Mouse (Mus musculus) right cerebral cortex, adult 2 months (tissue): ENCODE measurements around the gene Naa20.

Experiments used
- DNase-seq, 2 experiments: peaks; one replicate each; pipeline ENCODE4 v3.0.0; 2021 to 2022; ENCODE audit warnings: low spot score in 2 of 2

Naa20 gene

DNA sequence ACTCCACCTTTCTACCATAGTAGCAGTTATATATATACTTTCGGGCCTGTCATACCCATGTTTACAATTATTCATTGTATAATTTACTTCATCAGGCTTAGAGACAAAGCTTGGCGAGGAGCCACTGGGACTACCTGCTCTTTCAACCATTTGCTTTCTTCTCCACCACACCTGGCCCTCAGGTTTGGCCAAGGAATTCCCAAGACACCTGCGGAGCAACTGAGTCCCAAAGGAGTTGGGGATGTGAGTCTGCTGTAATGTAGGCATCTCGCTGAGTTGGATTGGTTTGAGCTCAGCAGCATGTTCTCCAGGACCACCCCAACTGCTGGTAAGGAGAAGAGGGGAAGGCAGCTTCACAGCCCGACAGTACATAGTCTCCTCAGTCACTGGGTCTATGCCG lies at the start of gene Naa20:
Gene Naa20, plus strand, starts transcription at position 239 of the 400 bp plus-strand sequence.
- DNase-seq: no peak

DNA sequence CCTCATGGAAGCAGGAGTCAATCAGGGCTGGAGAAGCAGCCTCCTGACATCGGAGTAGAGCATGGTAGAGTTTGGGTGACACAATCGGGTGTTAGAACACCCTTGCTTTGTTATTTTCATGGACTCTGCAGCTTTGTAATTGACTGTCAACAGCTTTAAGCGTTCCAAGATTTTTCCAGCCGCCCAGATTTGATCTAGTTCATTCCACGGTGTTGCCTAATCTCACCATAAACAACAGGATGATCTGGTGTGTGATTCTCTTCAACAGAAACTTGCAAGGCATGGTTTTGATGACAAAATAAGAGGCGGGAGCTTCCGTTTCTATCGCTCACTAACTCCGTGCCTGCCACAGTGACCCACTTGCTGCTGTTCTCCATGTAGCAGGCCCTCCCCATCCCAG lies 46.1 kb upstream of the Naa20 start:
- DNase-seq: no peak

GRCm38 (mm10) chr2:145857864-145858263 lies 44.0 kb upstream of the Naa20 start:
- DNase-seq: no peak

- peak; percentile 30 to 47 for DNase-seq
Observed at GRCm38 (mm10) chr2:145859442-145859931, 42.4 kb upstream of the Naa20 start.

DNA sequence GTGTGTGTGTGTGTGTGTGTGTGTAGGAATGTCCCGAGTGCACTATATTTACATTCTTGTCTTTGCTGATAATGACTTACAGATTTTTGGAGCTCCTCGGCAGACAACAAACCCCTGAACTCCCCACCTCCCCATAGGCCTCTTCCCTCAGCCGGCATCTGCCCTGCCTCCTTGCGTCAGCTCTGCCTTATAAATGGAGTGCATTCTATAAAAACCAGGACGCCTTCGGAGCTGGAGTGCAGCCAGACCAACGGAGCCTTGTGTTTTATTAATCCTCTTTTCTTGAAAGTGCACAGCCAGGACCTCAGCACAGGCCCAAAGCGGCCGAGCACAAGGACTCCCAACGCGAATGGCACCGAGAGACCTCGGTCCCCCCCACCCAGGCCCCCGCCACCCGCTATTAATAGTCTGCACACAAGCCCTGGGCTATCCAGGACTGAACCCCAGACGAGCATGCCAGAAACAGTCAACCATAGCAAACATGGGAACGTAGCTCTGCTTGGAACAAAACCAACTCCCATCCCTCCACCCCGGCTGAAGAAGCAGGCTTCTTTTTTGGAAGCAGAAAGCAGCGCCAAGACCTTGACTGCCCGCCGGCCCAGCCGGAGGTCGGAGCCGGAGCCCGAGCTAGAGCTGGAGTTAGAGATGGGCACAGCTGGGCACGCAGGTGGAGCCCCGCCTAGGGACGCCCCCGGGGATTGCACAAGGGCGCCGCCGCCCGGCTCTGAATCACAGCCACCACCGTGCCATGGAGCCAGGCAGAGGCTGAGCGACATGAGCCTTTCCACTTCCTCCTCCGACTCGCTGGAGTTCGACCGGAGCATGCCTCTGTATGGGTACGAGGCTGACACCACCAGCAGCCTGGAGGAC lies 41.7 kb upstream of the Naa20 start:
- DNase-seq: peak; percentile 92 to 94

- peak in 1 of 2 experiments; percentile 12 for DNase-seq
Observed at GRCm38 (mm10) chr2:145861193-145862123, 40.4 kb upstream of the Naa20 start.

- no peak for DNase-seq
Observed at GRCm38 (mm10) chr2:145862206-145862817, 39.6 kb upstream of the Naa20 start.

GRCm38 (mm10) chr2:145865344-145865743 lies 36.6 kb upstream of the Naa20 start:
- no peak for DNase-seq

DNA sequence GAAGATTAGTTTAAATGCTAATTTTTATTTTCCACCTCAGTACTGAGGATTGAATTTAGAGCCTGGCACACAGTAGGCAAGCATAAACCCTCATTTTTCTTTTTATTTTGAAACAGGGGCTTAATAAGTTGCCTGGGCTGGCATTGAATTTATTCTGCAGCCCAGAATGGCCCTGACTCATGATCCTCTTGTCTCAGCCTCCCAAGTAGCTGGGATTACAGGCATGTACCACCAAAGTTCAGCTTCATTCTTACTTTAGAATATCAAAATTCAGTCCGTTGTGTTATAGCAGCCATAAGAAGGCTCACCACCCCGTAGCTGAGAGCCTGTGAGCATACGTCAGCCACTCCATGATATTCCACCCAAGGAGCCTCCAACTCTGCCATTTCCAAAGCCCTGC lies 35.7 kb upstream of the Naa20 start:
- DNase-seq: no peak

DNA sequence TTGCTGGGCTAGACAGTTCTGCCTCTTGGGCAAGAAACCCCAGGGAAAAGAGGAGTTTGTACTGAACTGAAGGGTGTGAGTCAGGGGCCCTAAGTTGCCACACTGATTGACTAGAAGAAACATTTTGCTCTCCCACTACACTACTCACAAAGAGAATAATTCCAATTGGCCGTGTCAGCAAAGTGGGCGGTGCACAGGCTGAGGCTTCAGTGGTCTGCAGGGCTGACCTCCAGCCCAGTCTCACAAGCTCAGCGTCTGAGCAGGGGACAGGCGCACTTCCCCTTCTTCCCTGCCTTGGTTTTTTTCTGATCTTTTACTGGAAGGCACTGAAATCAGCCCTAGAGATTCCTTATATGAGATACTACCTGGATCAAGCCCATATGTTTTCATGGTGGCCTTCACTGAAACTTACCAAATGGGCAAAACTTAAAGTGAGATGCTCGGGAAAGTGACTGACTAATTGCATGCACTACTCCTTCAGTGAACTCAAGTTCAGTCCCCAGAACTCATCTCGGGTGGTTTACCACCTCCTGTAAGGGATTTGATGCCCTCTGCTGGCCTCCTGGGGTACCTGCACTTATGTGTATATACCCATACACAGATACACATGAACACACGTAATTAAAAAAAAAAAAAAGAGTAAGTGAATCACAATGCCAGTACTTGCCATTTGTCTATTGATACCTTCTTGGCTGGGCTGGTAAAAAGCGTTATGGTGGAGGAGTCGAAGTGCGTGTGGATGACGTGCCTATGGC lies 35.0 kb upstream of the Naa20 start:
- no peak for DNase-seq

DNA sequence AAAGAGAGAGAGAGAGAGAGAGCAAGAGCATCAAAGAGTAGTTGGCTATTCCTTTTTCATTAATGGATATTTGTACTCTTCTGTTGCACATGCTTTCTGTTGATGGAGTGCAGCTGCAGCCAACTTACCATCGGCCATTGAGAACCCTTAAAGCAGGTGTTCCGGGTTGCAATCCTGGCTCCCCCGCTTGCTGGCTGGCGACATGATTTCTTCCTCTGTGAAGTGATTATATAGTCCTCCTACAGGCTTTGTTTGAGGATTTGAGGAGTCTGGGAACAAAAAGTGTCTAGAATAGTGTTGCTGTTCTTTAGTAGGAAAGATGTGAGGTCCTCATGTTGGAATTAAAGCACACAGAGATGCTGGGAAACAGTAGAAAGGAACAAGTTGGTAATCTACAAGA lies 30.6 kb upstream of the Naa20 start:
- no peak for DNase-seq

DNA sequence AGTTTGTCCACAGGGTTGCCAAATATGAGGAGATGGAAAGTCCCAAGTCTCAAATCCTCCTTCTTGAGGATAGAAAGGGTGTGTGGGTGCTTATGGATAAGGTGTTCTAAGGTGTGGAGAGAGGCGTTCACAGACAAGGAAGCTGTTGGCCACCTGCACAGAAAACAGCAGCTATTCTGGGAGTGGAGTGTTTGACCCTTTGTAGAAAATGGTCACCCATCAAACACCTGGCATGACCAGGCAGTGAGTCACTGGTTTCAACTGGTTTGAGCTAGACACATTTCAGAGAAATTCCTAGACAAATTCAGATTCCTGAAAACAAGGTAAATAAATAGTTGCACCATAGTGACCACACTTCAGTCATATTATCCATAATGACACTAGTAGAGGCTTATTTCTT lies 29.8 kb upstream of the Naa20 start:
- no peak for DNase-seq

GRCm38 (mm10) chr2:145873953-145874352 lies 27.9 kb upstream of the Naa20 start:
- DNase-seq: no peak

- no peak for DNase-seq
Observed at GRCm38 (mm10) chr2:145874879-145875482, 26.9 kb upstream of the Naa20 start.

- no peak for DNase-seq
Observed at GRCm38 (mm10) chr2:145877191-145877590, 24.7 kb upstream of the Naa20 start.

GRCm38 (mm10) chr2:145880887-145881747 lies 20.8 kb upstream of the Naa20 start:
- DNase-seq: no peak

GRCm38 (mm10) chr2:145881932-145882331 lies 20.0 kb upstream of the Naa20 start:
- no peak for DNase-seq

- no peak for DNase-seq
Observed at GRCm38 (mm10) chr2:145882398-145882797, 19.5 kb upstream of the Naa20 start.

- DNase-seq: no peak
Observed at GRCm38 (mm10) chr2:145884036-145884912, 17.6 kb upstream of the Naa20 start.
